Mouse (Mus musculus) kidney, postnatal 36 days (tissue): ENCODE data around the gene Oma1.

Experiments
- DNase-seq, 2 experiments: peaks; one replicate each; pipeline ENCODE4 v3.0.0; 2021 to 2022; ENCODE audit warnings: mixed read lengths in 2 of 2

Gene Oma1

DNA sequence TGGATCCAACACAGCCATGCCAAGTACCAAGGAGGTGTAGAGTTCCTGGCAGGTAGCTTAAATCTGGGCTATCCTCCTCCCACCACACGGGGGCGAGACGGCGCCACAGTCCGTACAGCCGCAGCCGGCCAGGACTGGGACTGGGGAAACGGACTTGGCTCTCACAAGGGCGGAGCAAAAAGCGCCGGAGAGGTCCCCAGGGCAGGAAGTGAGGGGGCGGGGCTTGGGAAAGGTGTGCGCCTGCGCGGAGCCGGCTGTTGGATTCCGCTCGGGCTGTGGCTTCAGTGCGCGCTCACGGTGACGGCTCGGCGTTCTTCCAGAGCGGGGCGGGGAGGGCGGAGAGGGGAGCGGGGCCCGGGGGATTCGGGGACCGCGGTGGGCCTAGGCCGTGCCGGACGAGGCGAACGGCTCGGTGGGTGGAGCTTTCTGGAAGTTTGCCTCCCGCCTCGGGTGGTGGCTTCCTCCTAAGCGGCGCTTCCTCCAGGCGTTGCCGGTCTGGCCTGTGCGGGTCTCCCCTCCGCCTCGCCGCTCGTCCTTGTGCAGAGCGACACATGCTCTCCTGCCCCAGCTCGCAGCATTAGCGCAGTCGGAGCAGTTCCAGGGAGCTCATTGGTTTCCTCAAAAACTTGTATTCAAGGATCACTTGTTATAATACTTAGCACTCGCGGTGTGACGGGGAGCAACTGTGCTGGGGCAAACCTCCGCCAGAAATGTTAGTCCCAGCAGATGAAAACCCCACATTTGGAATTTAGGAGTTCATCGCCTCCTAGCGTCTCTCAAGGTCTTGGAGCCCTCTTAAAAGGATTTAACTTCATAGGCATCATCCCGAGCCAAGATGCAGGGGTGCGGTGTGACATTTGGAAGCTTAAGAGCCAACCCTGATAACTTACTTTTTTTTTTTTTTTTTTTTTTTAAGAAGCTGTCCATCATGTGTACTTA lies at the start of gene Oma1:
Gene Oma1 (plus strand): TSS at position 226 of the 939 bp plus-strand sequence.
- DNase-seq, result peak; percentile 99

DNA sequence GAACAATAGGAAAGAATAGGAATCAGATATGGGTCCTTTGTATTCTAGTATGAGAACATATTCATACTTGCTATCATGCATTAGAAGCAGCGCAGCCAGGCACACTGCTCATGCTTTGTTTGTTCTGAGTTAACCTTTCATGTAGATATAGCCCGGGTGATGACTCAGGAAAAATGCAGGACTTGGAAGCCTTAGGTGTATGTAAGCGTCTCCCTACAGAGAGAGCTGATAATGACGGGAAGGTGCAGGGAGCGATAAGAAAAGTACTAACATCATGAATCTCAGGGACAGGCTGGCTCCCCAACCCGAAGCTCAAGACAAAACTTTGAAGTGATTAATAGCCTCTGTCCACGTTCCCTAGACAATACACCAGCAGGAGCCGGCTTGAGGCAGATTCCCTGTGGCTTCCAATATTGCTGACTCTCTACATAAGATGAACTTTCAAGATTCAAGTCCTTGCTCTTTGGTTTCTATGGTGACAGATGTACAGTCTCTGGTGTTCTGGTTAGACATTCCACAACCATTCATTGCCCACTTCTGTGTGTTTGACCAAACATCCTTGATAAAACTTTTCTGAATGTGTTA lies 49.7 kb upstream of the Oma1 start:
- DNase-seq, result no peak

DNA sequence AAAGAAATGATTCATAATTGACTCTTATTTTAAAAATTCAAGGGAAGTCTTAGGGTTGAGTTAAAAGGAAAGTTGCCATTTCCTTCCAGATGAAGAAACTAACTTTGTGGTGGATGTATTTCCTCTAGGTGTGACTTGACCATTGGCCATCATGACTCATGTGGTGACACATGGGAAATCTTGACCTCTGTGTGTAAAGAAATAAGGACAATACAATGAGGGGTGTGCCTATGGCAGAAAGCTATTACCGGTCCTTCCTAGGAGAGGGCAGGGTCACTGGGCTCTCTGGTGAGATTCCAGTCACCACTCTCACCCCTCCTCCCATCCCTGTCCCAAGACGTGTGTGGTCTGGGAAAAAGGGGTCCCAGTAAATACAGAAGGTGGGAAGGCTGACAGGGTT lies 48.4 kb upstream of the Oma1 start:
- DNase-seq, result no peak

DNA sequence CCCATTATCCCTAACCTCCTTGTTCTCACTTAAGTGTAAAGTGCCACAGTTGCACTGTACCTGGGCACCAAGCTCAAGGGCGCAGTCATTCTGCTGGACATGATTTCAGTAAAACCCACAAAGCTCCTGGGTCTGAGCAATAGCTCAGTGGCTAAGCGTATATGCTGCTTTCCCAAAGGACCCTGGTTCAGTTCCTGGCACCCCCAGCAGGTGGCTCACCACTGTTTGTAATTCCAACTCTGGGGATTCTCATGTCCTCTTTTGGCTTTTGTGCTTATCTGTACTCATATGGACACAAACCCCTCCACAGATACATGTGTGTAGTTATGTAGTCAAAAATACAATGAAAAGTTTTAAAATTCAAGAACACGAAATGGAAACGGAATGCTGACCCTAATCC lies 44.3 kb upstream of the Oma1 start:
- DNase-seq, result peak in 1 of 2 experiments; percentile 13

DNA sequence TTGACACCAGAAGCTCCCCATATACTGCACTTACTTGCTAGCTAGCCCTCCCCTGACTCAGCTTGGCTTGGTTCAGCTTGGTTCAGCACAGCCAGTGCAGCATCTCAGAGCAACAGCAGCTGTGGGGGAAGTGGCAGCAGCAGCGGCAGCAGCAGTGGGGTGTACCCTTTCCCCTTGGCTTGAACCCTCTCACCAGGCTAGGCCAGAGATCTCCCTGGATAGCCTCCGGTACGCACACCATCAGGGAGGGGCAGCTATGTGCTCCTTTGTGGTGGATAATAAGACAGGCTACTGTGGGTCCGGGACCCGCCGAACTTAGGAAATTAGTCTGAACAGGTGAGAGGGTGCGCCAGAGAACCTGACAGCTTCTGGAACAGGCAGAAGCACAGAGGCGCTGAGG lies 40.6 kb upstream of the Oma1 start:
- DNase-seq, result no peak

DNA sequence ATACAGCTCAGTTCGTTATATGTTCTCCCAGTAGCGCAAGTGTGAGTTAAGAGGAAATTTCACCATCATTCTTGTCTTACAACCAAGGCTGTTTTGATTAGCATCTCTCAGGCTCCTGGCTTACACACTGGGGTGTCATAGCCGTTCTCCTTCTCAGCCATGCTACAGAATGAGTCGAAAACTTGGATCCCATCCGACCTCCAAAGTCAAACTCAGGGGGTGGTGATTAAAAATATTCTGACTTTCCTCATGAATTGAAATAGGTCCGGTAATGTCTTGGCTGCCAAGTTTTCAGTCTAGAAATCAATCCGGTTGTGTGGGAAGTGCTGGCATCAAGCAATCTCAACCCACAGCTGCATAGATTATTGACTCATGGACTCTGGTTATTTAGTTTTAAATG lies 25.3 kb upstream of the Oma1 start:
- DNase-seq, result no peak

DNA sequence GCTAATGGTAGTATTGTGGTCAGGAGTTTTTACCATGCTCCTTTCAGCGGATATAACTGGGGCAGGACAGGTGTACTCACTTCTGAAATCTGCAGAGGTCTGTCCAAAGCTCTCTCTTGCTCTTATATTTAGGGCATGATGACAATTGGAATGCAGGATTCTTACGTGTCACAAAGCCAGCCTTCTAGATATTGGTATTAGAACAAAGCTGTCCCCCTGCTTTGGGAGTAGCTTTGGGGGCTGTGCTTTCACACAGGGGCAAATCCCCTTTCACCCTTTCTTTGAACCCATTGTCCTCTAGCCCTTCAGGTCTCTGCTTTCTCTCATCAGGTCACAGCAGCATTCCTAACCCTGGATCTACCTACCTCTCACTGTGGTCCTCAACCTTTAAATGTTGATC lies 22.8 kb upstream of the Oma1 start, which contains the start of gene 4921539E11Rik:
Gene 4921539E11Rik (minus strand): TSS at position 101 of the 400 bp plus-strand sequence.
- no peak for DNase-seq

DNA sequence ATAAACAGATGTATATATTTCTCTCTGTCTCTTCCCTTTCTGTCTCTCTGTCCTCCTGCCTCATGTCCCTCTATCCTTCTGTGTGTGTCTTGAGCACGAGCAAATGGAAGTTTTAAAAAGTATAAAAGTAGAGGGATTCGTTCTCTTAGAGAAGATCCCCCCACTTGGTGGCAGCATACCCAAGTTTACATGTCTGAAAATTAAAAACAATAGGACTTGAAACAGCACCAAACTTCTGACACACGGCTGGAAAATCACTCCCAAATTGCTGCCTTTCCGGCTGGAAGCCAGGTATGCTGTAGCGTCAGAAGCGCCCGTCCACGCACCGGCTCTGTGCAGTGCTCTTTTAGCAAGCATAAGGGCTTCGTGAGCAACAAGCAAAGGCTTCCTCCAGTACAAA lies 14.3 kb upstream of the Oma1 start:
- DNase-seq, result peak; percentile 8 to 22

DNA sequence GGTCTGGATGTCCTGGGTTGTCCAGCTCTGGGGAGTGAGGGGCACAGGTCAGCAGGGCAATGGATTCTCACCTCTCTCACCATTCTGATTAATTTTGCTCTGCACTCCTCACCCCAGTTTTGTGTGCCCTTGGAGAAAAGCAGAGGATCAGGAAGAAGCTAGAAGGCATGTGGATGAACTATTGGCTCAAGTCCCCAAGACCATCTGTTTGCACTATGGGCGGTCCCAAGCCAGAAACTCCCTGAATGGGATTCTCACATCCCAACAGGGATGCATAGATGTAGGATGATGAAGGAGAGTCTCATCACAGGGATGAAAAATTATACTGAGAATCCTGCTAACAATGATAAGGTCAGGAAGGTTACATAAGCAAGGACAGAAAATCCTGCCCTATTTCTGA lies 9.8 kb upstream of the Oma1 start:
- DNase-seq, result no peak

DNA sequence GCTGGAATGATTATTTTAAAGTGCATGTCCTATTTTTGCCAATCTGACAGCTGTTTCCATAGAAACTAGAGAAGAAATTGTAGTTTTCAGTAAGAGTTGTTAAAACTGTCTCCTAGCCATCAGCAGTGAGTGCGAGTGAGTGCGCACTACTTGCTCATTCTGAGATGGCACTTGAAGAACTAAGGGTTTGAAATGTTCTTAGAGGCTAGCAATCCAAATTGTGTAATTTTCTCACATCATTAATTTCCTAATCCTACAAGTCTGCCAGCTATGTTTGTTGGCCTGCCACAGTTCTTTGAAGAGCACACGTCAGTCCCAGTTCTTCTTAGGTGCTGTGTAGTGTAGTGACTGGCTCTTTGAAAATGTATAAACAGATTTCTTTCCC lies 906 bp downstream of the Oma1 start:
- DNase-seq, result no peak

DNA sequence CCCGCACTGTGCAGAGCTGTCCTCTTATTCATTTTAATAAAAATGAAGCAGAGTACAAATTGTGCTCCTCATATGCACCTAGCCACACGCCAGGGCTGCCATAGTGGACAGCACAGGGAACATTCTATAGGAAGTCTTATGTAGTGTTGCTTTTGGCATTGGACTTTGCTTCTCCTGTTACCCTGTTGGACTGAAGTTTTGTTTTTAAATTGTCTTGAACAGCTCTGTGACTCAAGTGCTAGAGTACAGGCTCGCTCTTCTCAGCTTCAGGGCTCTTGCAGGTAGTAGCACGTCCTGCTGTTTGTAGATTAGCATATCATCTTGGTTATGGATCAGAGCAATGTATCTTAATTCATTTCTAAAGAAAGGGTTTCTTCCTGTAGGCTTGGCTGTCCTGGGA lies 2.2 kb downstream of the Oma1 start:
- DNase-seq, result no peak

DNA sequence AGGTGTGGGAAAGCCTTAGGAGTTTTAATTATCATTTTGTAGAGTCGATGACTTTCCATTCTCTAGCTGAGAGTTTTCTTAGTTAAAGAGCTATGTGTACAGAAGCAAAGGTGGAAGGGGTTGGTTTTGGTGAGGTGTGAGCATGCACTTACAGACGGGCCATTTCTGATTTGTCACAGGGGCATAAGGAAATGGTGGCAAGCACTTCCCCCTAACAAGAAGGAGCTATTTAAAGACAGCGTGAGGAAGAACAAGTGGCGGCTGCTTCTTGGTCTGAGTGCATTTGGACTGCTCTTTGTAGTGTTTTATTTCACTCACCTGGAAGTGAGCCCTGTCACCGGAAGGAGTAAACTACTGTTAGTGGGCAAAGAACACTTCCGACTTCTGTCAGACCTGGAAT lies 7.8 kb downstream of the Oma1 start:
- no peak for DNase-seq

DNA sequence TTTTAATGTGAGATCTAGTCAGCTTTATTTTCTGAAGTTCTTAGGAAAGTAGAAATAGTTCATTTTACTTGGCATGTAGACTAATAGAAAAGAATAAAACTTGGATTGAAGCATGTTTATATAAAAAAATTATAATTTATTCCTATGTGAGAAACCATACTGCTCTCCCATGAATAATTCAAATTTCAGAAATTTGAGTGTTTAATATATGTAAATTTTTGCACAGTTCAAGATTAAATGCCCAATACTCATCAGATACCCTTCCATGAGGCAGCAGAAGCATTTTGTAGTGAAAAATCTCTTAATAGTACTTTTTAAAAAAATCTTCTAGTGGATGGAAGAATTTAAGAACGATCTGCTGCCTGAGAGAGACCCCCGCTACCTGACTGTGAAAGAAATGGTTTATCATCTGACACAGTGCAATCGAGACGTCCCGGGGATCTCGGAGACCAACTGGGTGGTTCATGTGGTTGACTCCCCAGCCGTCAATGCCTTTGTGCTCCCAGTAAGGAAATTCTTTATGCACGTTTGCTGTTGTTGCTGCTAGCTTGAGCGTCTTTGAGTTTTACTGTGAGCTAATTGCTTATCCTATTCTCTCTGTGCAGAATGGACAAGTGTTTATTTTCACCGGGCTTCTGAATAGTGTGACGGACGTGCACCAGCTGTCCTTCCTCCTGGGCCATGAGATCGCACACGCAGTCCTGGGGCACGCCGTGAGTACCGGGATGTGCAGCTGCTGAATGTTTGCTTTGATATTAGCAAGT lies 11.3 kb downstream of the Oma1 start:
- DNase-seq, result no peak

DNA sequence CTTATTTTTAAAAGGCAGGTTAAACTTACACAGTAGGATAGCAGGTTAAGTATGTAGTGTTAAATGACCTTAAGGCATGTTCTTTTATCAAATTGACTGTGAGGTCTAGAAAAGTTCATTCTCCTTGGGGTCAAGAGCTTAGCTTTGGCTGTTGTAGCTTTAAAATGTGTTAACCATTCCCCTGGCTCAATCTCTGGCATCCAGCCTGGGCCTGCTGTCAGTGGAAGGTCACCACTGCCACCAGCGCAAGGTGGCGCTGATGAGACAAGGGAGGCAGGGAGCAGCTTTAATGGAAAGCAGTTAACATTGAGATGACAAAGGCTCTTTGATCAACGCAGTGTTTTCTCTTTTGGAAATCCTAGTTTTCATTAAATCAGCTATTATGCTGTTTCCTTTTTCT lies 13.4 kb downstream of the Oma1 start:
- DNase-seq, result peak; percentile 76 to 91

DNA sequence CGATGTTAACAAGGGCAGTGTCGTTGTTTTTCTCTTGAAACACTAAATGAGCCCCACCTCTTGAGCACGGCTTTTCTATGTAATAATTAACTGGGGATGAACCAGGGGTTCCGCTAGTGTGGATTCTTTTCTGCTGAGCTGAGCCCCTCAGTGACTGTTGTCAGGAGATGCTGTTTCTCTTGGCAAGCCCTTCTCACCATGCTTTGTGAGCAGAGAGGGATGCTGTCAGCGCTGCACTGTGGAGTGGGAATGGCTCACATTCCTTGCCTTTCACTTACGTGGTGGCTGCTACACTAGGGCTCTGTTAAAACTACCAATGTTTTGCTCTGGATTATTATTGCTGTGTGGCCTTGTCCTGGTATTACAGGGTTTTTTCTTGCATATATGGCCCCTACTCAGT lies 15.7 kb downstream of the Oma1 start:
- DNase-seq, result peak; percentile 10 to 40

DNA sequence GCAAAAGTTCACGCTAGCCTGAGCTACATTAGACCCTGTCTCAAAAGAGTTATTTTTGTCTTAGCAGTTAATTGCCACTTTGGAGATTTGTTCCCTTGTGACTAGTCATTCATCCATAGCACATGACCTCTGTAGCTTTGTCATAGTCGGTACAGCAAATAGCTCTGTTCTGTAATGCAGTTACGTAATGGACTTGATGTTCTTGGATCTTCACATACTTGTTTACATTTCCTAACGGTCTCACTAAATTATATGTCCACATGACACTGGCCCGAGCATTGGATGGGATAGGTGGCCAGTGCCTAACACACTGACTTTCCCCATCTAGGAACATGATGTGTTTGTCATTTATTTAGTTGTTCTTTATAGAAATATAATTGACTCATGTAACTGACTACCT lies 21.5 kb downstream of the Oma1 start:
- DNase-seq, result no peak

DNA sequence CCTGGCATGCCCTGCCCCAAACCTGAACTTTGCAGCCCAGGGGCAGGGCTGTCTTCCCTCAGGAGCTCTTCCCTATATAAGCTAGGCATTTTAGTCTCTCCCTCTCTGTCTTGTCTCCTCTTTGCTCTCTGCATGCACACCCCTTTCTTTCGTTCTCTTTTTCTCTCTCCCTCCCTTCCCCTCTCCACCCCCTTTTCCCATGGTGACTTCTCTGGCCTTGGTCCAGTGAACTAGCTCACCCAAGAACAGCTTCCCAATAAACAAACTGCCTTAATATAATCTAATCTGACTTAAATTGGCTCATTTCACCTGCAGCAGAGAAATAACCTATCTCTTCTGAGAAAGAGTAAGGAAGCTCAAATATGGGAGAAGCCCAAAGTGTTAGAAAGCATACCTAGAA lies 27.1 kb downstream of the Oma1 start:
- DNase-seq, result no peak

DNA sequence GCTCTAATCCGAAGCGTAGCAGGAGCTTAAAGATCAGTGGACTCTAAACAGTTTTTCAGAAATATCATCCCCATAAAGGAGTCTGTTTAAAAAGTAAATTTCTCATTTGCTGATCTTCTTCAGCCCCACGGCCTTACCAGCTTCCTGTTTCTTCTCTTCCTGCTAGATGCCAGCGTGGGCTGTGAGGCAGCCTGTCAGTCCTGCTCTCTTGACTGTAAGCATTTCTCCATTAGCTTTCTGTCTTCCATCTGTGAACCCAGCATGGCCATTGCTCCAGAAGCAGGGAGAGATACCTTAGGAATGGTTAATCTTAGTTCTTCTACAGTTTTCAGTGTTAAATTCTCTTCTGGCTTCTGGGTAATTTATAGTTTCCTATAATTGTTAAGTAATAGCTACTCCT lies 28.0 kb downstream of the Oma1 start:
- no peak for DNase-seq

DNA sequence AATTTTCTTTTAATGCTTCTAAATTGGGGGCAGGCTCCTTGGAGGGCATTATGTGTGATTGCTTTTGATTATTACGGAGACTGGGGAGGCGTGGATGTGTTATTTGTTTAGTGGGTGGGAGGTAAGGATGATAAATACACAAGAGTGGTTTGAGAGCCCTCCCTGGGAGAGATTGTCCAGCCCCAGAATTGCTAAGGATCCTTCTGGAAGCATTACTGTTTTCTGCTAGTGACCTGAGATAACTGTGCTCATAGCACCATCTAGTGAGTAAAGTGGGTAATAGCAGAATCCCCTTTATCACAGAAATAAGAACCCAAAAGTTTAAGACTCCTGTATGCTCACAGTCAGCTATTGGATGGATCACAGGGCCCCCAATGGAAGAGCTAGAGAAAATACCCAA lies 32.4 kb downstream of the Oma1 start:
- peak; percentile 23 to 56 for DNase-seq

DNA sequence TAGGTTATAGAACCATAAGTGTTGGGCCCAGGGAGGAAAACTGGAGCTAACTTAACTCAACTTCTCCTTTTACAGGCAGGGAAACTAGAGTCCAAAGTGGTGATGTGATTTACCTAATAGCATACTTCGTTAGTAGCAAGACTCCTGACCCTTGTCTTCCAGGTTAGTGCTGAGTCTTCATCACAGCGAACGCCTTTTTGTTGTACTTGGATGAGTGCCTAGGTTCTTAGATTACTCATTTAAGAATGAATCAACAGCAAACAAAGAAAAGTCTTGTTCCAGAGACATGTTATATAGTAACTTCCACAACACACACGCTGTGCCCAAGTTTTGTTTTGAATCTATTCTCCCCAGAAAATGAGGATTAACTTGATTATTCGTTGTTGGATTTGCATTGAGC lies 33.2 kb downstream of the Oma1 start:
- DNase-seq, result peak; percentile 19 to 78

DNA sequence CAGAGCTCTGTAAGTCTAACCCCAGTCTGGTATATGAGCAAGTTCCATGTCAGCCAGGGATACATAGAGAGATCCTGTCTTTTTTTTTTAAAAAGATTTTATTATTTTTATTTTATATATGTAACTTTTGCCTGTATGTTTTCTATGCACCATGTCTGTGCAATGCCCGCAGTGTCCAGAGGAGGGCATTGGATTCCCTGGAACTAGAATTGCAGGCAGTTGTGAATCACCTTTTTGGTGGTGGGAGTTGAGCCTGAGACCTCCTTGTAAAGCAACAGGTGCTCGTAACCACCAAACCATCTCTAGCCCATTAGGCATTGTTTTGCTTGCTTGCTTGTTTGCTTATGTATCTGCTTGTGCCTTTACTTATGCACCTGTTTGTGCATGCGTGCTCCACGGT lies 35.6 kb downstream of the Oma1 start:
- DNase-seq, result peak in 1 of 2 experiments; percentile 42

DNA sequence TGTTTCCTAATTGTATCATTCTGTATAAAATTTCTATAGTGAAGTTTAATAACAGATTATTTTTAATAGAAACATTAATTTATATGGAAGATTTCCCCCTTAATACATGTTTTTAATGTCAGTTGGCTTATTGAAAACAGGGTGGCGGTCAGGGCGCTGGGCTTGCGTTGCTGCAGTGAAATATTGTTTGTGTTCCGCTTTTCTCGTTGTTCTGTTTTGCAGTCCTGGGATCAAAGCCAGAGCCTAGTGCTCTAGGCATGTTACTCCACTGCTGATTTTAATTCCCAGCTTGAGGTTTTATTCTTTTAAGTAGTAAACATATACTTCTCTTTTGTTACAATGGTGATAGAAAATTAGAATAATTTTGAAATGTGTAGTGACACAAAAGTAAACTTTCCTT lies 39.3 kb downstream of the Oma1 start:
- no peak for DNase-seq

DNA sequence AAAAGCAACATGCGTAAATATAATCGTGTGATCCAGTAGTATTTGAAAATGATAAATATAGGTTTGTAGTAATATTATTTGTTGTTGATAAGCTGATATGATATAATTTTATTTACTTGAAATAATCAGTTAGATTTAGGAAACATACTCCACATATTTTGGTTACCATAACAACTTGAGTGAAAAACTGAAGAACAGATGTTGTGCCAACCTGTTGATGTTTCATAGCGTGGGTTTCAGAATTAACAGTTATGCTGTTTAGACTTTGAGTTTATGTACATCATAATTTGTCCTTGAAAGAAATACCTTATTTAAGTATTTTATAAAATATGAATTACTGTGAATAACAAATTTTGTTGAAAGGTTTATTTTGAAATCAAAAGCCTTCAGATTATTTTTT lies 43.8 kb downstream of the Oma1 start:
- no peak for DNase-seq
